Mouse (Mus musculus): Measurements from ENCODE around the gene Tor1aip2. TPM values are rescaled to one million over a fixed set of nuclear protein-coding genes. Genes with fewer than 3 reads are reported as not detected.

Gene Tor1aip2
- polyA plus RNA-seq (2021; fragmentation: Nextera tagmentation) = 21.2 and 21.9 TPM in 2 replicates
- long read RNA-seq, experiment 1, full-length matches to known transcripts = 50 of 76 reads
- long read RNA-seq, experiment 1, partial matches to known transcripts = 2 of 76 reads
- long read RNA-seq, experiment 1, other reads (novel, unspliced or antisense) = 24 of 76 reads
- long read RNA-seq, experiment 2, transcript Tor1aip2-202 (2 exons, 2,529 nt) = major isoform, 16 of 38 reads
- long read RNA-seq, experiment 2, transcript Tor1aip2-203 (3 exons, 2,589 nt) = minor isoform, 5 of 38 reads
- long read RNA-seq, experiment 2, partial matches to known transcripts = 5 of 38 reads
- long read RNA-seq, experiment 2, other reads (novel, unspliced or antisense) = 10 of 38 reads

GRCm38 (mm10) chr1:156035269-156035929, at the start of gene Tor1aip2:
Gene Tor1aip2, plus strand, starts transcription at chr1:156035403.

GRCm38 (mm10) chr1:156035930-156036737, 931 bp downstream of the Tor1aip2 start, which contains the start of gene Tor1aip1:
Gene Tor1aip1, minus strand, starts transcription at chr1:156036480.

Other genes with a start within 250 kb of the Tor1aip2 start
- gene Qsox1, start 222.5 kb upstream of the Tor1aip2 start, polyA plus RNA-seq (2021; fragmentation: Nextera tagmentation) = 9.0 and 12.8 TPM in 2 replicates
- gene Cep350, start 62.1 kb upstream of the Tor1aip2 start, polyA plus RNA-seq (2021; fragmentation: Nextera tagmentation) = 1.5 and 1.7 TPM in 2 replicates
- 17.2 and 18.1 TPM in 2 replicates for gene Tor1aip1, start 1.1 kb downstream of the Tor1aip2 start, polyA plus RNA-seq (2021; fragmentation: Nextera tagmentation)
- gene Fam163a, start 169.6 kb downstream of the Tor1aip2 start, polyA plus RNA-seq (2021; fragmentation: Nextera tagmentation) = 5.2 and 5.7 TPM in 2 replicates